Mouse (Mus musculus): ENCODE results near the gene Kcnq1.
A peak's percentile ranks its signal among the peaks of the same experiment; 100 is the strongest.

The Kcnq1 gene

GRCm38 (mm10) chr7:143093847-143094246 lies 12.3 kb upstream of the Kcnq1 start:
- DNase-seq (ENCODE audit: low spot score), result no peak

- peak; percentile 23 for DNase-seq (ENCODE audit: low spot score)
Measured at GRCm38 (mm10) chr7:143094592-143095553, 11.3 kb upstream of the Kcnq1 start, which contains the start of gene Trpm5. TSS of gene Trpm5 (minus strand) at chr7:143094642.

GRCm38 (mm10) chr7:143095554-143095907 lies 10.6 kb upstream of the Kcnq1 start:
- DNase-seq (ENCODE audit: low spot score), result no peak

GRCm38 (mm10) chr7:143100759-143101158 lies 5.4 kb upstream of the Kcnq1 start:
- no peak for DNase-seq (ENCODE audit: low spot score)

- DNase-seq (ENCODE audit: low spot score), result no peak
Measured at GRCm38 (mm10) chr7:143105258-143105897, 784 bp upstream of the Kcnq1 start.

- no peak for DNase-seq (ENCODE audit: low spot score)
Measured at GRCm38 (mm10) chr7:143106672-143107465, 707 bp downstream of the Kcnq1 start.

GRCm38 (mm10) chr7:143108200-143108599 lies 2.0 kb downstream of the Kcnq1 start:
- DNase-seq (ENCODE audit: low spot score), result no peak

- no peak for DNase-seq (ENCODE audit: low spot score)
Measured at GRCm38 (mm10) chr7:143108996-143109660, 3.0 kb downstream of the Kcnq1 start.

- DNase-seq (ENCODE audit: low spot score), result no peak
Measured at GRCm38 (mm10) chr7:143109696-143110095, 3.5 kb downstream of the Kcnq1 start.

- DNase-seq (ENCODE audit: low spot score), result no peak
Measured at GRCm38 (mm10) chr7:143110803-143111202, 4.6 kb downstream of the Kcnq1 start.

GRCm38 (mm10) chr7:143111719-143112118 lies 5.6 kb downstream of the Kcnq1 start:
- no peak for DNase-seq (ENCODE audit: low spot score)

- no peak for DNase-seq (ENCODE audit: low spot score)
Measured at GRCm38 (mm10) chr7:143112395-143112794, 6.2 kb downstream of the Kcnq1 start.

- no peak for DNase-seq (ENCODE audit: low spot score)
Measured at GRCm38 (mm10) chr7:143114773-143115172, 8.6 kb downstream of the Kcnq1 start.

GRCm38 (mm10) chr7:143116521-143116920 lies 10.4 kb downstream of the Kcnq1 start:
- DNase-seq (ENCODE audit: low spot score), result no peak

- no peak for DNase-seq (ENCODE audit: low spot score)
Measured at GRCm38 (mm10) chr7:143119407-143119806, 13.2 kb downstream of the Kcnq1 start.

GRCm38 (mm10) chr7:143119826-143120225 lies 13.7 kb downstream of the Kcnq1 start:
- DNase-seq (ENCODE audit: low spot score), result no peak

GRCm38 (mm10) chr7:143122191-143122590 lies 16.0 kb downstream of the Kcnq1 start:
- no peak for DNase-seq (ENCODE audit: low spot score)

GRCm38 (mm10) chr7:143123876-143124669 lies 17.9 kb downstream of the Kcnq1 start:
- no peak for DNase-seq (ENCODE audit: low spot score)

- no peak for DNase-seq (ENCODE audit: low spot score)
Measured at GRCm38 (mm10) chr7:143124902-143125301, 18.7 kb downstream of the Kcnq1 start.

- DNase-seq (ENCODE audit: low spot score), result no peak
Measured at GRCm38 (mm10) chr7:143132815-143133214, 26.7 kb downstream of the Kcnq1 start.

- DNase-seq (ENCODE audit: low spot score), result no peak
Measured at GRCm38 (mm10) chr7:143136125-143136524, 30.0 kb downstream of the Kcnq1 start.

Measured in T-cell, adult 2 months (primary cell).